Mouse (Mus musculus): Measurements from ENCODE around the gene Ppt2.

The Ppt2 gene

DNA sequence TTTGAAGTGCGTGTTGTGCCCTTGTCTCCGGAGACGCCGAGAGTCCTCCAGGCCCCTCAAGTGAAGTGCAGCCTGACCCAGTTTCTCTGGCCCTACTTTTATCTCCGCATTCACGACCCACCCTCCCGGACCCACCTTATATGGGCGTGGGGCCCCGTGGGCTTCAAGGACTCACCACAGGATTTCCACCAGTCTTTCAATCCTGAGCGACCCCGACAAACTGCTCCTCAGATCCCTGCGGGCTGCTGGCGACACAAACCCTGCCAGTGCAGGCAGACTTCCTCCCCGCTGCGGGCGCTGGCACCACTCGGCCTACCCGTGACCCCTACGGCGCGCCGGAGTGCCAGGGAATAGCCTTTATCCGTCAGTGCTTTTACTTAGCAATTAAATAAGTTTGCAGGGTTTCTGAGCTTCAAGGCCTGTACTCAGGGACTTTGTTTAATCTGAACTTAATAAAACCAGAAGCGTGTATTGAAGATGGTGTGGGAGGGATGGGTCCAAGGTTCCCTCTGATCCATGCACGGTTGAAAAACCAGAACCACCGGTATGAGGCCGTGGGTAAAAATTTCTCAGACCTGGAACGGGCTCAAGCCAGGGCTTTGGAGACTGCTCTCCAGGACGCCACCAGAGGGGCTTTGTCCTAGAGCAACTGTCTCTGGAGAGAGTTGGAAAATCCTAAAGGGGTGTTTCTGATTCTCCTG is at the start of gene Ppt2:
Ppt2 (minus strand) TSS at position 568 of the 701 bp plus-strand sequence.
- DNase-seq (ENCODE audit: low spot score in 2 of 2), result no peak

DNA sequence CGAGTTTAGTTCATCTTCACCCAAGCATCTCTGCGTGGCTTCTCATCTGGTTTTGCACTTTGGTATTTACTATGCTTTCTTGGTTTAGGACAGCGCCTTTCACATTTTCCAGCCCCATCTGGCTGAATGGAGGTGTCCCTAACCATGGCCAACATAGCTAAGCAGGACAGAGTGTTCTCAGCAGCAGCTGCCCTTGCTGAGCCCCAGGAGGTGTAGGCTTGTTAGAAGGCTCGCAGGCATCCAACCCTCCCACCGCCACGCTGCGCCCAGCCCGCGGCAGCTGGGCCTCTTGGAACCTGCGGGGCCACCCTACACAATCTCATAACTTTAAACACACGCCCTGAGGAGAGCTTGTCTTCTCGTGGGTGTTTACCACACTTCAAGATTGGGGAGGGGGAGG is 48.4 kb upstream of the Ppt2 start:
- DNase-seq (ENCODE audit: low spot score in 2 of 2), result no peak

DNA sequence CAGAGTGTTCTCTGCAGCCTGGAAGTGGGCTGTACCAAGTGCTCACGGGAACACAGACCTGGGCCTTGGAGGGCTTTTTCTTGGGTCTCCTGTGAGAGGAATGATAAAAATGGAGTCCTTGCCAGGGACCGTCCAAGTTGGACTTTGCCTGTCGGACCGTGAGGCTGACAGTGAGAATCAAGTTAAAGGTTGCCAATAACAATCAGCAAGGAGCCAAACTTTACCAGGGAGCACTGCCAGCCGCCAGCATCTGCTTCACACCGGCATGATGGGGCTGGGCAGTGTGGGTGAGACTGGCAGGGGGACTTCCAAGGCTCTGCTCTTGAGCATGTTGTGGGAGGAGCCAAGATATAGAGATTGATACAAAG is 47.8 kb upstream of the Ppt2 start:
- no peak for DNase-seq (ENCODE audit: low spot score in 2 of 2)

DNA sequence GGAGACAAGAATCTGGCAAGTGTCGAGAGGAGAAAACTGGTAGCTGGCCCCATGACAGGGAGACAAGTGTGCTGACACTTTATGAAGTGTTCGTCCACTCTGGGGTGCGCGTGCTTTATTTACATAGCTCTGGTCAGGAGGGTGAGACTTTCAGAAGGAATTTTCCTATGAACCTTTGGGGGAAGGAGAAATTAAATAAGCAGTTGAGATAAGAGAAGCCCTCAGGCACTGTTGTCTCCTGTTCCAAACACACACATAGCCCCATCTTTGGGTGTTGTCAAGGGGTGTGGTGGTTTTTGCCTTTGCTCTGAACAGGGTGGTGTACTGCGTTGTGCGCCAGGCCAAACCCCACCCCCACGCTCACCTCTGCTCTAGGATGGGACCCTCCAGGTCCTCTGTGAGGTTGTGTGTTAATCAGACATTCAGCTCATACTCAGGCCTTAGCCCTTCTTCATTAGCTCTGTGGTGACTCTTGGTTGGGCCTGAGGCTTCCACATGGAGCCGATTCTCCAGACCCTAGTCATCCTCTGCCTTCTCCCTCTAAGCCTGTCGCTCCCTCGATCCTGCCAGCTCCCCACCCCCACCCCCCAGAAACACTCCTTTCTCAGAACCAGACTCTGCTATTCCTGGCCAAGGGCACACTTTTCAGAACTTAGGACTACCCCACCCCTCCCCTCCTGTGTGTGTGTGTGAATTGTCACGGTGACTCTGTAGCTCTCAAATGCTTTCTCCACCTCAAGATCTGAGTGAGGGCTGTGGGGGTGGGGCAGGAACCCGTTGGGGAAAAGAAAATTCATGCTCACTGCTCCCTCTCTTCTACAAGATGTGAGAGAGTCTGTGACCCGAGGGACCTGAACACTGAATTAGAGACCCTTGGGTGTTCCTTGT is 47.1 kb upstream of the Ppt2 start:
- no peak for DNase-seq (ENCODE audit: low spot score in 2 of 2)

DNA sequence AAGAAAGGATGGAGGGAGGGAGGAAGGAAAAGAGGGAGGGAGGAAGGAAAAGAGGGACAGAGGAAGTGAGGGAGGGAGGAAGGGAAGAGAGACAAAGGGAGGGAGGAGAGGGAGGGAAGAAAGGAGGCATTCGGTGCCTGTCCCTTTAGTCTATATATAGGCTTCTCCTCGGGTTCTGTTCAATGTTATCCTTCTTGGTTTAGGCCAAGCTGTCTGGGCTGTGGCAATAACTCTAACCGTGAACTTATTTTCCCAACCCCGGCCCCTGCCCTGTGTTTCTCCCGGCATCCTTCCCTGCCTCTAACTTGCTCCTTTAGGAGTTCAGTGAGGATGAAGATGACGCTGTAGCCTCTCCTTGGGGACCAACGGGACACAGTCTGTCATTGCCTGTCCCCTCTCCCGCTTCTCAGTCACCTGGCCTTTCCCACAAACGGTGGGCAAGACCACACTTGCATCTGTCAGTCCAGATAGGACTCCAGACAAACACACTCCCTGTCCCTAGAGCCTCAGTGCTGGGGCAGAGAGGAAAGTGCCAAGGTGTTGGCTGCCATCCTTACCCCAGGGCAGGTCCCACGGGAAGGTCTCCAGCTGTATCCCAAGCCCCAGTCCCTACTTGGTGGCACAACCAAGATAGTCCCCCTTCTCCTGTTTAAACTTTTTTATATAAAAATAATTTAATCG is 46.4 kb upstream of the Ppt2 start:
- no peak for DNase-seq (ENCODE audit: low spot score in 2 of 2)

DNA sequence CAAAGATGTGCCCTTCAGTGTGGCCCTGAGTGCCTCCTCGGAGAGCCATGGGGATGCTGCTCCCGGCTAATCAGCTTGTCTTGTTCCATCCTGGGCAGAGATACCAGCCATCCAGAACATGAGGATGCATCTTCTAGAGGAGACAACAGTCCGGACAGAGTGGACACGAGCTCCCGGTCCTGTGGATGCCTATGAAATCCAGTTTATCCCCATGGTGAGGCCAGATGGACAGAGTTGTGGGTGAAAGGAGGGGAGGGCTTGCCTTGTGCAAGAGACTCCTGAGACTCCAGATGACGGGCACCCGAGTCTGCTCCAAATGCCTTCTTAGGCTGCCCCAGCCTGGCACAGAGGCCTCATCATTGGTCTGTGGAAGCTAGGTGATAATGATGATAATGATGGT is 44.8 kb upstream of the Ppt2 start:
- no peak for DNase-seq (ENCODE audit: low spot score in 2 of 2)

DNA sequence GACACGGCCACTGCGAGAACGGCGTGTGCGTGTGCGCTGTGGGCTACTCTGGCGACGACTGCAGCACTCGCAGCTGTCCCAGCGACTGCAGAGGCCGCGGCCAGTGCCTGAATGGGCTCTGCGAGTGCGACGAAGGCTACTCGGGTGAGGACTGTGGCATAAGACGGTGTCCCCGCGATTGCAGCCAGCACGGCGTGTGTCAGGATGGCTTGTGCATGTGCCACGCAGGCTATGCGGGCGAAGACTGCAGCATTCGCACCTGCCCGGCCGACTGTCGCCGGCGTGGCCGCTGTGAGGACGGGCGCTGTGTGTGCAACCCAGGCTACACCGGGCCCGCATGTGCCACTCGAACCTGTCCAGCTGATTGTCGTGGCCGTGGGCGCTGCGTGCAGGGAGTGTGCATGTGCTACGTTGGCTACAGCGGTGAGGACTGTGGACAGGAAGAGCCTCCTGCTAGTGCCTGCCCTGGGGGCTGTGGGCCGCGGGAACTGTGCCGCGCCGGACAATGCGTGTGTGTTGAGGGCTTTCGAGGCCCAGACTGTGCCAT is 44.0 kb upstream of the Ppt2 start:
- DNase-seq (ENCODE audit: low spot score in 2 of 2), result no peak

DNA sequence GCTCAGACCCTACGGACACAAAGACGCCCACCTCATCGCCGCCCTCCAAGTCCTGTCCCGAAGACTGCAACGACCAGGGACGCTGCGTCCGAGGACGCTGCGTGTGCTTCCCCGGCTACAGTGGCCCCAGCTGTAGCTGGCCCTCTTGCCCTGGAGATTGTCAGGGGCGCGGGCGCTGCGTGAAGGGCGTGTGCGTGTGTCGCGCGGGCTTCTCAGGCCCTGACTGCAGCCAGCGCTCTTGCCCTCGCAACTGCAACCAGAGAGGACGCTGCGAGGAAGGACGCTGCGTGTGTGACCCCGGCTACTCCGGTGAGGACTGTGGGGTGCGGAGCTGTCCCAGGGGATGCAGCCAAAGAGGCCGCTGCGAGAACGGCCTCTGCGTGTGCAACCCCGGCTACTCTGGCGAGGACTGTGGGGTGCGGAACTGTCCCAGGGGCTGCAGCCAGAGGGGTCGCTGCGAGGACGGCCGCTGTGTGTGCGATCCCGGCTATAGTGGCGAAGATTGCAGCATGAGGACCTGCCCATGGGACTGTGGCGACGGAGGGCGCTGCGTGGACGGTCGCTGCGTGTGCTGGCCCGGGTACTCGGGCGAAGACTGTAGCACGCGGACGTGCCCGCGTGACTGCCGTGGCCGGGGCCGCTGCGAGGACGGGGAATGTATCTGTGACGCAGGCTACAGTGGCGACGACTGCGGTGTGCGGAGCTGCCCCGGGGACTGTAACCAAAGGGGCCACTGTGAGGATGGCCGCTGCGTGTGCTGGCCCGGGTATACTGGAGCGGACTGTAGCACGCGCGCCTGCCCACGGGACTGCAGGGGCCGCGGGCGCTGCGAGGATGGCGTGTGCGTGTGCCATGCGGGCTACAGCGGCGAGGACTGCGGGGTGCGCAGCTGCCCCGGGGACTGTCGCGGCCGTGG is 43.1 kb upstream of the Ppt2 start:
- DNase-seq (ENCODE audit: low spot score in 2 of 2), result no peak

DNA sequence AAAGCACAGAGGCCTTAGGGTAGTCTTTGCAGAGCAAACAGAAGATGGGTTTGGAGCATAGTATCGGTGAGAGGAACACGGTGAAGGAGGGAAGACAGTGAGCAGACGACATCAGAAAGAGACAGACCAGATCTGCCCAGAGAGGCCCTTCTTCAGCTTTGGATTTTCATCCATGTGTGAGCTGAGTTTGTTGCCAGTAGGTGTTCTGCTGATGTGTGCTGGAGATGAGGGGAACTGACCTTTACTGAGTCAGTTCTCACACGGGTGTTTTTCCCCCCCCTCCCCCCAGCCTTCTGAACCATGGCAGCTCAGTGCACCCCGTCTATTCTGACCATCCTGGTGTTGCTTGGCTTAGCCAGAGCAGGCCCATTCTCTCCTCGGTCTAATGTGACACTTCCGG is 41.9 kb upstream of the Ppt2 start, which contains the start of gene Tnxb:
Tnxb (plus strand) TSS at position 301 of the 400 bp plus-strand sequence.
- DNase-seq (ENCODE audit: low spot score in 2 of 2), result no peak

DNA sequence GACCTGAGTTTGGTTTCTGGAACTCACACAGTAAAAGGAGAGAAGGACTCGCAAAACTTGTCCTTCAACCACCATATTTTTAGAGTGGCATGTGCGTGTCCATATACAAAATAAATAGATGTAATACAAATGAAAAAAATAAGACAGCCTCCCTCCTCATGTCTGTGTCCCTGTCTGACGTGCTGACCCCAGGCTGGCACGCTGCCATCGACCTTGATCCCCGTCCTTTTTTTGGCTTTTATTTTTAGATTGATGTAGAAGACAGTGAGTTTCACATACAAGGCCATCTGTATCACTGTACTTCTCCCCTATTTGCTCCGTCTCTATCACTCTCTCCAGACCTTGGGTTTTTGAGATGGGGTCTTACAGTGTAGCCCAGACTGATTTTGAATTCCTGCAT is 36.2 kb upstream of the Ppt2 start:
- no peak for DNase-seq (ENCODE audit: low spot score in 2 of 2)

DNA sequence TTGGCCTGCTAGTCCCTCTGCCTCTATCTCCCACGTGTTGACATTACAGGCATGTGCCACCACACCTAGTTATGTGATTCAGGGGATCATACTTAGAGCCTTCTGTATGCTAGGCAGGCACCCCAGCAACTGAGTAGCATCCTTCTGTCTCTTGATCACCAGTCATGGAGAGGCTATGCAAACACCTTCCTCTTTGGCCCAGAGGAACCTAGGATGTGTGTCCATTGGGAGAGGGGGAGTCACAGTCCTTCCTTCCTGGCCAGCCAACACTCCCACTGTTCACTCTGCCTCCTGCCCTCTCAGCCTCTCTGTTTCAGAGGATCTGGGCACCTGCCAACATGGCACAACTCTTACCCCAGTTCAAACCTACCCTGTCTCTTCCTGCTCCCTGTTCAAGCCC is 35.2 kb upstream of the Ppt2 start:
- DNase-seq (ENCODE audit: low spot score in 2 of 2), result no peak

DNA sequence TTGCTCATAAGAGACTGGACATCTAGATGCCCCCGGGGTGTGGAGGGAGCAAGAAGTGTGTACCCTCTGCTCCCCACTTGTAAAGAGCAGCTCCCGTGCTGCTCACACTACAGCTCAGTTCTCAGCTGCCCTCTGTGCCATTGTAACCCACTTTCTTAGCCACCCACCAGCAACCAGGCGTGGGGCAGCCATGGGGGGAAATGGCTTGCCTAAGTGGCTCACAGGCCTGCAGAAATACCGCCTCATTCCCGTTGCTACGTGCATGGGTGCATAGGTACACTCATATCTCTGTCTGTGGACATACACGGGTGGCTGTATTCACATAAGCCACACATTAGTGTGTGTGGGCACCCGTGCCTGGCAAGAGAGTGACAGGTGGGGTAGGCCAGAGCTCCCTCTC is 34.7 kb upstream of the Ppt2 start:
- no peak for DNase-seq (ENCODE audit: low spot score in 2 of 2)

DNA sequence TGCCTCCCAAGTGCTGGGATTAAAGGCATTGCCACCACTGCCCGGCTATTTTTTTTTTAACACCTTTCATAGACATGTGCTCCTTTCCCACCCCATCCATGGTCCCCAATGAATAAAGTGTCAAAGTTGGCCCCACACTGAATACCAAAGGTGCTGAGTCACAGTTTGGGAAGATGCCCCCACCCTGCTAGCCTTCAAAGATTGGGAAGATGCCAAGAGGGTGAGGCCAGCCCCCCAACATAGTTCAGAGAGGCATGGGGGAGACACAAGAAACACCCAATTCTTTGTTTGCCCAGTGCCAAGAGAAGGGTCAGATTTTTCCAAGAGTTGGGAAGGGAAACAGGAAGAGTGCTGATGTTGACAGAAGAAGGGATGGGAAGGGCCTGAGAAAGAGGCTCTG is 34.2 kb upstream of the Ppt2 start:
- no peak for DNase-seq (ENCODE audit: low spot score in 2 of 2)

DNA sequence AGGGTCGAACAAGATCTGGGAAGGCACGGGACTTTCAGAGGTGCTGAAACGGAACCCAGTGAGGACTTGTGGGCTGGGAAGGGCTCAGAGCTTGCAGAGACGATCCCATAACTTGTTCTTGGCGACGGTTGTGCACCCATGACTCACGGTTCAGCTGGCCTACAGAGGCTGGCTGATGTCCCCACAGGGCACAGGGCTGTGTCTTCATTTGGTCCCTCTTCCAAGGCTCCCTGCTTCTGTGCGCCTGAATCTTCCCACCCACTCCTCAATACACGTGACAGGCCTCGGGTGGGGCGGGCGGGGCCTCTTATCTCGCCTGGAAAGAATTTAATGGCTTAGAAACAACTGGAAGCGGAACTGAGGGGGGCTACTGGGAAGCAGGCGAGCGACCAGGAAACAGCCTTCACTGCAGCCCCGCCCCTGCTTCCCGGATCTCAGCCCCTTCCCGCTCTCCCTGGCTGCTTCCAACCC is 32.8 kb upstream of the Ppt2 start:
- DNase-seq (ENCODE audit: low spot score in 2 of 2), result no peak

DNA sequence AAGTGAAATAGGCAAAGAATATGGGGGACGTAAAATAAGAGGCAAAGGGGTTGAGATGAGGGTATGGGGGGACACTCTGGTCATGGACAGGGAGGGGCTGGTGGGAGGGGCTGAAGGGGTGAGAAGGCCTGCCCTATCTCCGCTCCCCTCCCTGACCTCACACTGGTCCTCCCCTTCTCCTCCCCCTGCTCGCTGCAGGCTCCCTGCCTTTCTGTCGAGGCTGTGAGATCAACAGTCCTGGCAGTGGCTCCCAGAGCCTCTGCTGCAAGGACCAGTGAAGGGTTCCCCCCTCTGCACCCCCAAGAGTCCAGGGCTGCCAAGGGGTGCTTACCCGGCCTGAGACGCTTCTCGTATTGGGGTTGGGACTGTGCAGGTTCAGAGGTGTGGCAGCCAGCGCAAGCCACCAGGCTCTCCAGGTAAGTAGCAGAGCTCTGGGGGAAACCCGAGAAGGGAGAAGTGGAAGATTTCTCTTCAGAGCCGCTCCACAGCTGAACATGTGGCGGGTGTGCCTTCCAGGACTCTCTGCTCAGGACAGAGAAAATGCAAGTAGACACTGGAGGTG is 32.0 kb upstream of the Ppt2 start:
- no peak for DNase-seq (ENCODE audit: low spot score in 2 of 2)

DNA sequence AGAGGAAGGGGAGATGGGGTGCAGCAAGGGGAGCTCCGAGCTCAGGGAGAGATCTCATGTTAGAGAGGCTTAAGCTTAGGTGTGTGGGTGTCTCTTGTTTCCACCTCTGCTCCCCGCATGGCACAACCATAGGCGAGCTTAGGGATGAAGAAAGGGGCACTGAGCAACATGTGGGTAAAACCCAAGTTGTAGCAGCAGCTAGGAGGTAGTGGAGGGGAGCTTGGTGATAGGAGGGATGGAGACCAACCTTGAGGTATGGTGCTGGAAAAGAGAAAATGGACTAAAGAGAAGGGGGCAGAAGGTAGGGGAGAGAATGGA is 31.5 kb upstream of the Ppt2 start:
- no peak for DNase-seq (ENCODE audit: low spot score in 2 of 2)

DNA sequence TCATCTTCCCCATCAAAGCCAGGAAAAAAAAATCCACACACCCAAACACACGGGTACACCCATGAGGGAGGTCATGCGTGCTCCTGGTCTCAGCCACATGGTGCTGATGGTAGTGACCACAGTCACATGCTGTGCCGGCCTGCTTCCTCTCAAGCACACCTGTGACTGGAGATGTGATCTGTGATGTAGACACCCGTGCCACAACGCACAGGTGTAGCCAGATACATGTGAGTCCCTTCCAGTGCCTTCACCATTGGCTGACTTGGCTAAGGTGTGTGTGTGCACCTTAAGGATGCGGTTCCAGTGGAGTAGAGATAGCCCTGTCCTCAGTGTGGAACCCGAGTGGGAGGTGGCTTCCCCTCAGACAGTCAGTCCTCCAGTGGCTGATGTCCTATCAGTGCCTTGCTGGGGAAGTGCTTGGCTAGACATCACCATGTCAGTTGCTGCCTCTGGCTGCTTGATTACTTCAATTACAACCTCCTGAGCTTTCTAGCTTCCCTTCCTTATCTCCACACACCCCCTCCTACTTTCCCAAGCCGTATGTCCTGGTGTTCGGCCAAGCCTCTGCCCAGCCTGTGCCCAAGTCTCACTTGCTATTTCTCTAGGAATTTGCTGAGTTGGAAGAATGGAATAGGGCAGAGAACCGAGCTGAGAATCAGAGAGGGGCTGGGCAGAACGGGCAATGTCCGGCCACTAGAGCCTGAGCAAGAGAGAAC is 31.0 kb upstream of the Ppt2 start:
- DNase-seq (ENCODE audit: low spot score in 2 of 2), result no peak

DNA sequence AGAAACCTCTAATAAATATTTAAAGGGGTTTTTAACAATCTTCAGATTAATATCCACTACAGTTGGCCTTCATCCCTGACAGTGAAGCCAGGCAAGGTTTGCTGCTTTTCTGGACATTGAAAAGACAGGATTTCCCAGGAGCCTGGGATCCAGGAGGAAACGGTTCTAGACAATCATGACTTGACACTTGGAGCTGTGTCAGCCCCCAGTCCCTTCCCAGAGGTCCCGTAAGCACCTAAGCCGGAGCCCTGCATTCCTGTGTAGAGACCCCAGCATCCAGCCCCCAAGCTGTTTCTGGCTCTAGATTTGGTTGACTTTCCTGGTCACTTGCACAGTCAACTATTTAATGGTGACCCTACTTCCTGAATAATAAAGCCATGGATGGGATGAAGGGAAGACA is 30.3 kb upstream of the Ppt2 start:
- DNase-seq (ENCODE audit: low spot score in 2 of 2), result no peak

DNA sequence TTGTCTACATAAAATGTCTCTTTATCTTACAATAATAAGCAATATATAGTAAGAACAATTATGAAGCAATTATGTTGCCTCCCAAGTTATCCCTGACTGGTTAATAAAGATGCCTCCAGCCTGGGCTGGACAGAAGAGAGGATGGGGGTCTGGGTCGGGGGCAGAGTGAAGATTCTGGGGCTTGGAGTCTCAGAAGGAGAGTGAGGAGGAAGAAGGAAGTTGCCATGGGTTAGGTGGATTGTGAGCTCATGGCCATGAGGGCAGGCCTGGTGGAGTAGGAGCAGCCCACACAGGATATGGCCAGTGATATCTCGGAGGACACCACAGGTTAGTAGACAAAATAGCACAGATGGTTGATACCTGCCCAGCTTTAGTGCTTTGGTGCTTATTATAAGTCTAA is 29.8 kb upstream of the Ppt2 start:
- DNase-seq (ENCODE audit: low spot score in 2 of 2), result no peak

DNA sequence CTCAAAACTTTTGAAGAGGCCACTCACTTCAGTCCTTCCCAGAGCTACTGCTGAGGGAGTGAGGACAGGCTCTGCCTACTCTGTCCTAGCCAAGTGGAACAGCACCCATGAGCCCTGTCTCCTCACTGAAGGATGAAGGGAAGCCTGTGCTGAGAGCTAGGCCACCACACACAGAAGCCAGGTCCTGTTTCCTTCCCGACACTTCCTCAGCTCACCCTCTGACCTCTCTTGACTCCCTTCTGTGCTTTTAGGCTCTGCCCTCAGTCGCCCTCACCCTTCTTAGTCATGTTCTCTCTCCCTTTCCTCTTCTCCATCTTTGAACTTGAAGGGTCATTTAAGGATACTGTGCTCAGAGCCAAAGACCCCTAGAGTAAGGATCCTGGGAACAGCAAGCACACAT is 29.0 kb upstream of the Ppt2 start:
- no peak for DNase-seq (ENCODE audit: low spot score in 2 of 2)

Measured in spleen, postnatal 36 days (tissue).